Comparison of ENCODE assay signal across 31 mouse cellular contexts in the genomic region with DNA sequence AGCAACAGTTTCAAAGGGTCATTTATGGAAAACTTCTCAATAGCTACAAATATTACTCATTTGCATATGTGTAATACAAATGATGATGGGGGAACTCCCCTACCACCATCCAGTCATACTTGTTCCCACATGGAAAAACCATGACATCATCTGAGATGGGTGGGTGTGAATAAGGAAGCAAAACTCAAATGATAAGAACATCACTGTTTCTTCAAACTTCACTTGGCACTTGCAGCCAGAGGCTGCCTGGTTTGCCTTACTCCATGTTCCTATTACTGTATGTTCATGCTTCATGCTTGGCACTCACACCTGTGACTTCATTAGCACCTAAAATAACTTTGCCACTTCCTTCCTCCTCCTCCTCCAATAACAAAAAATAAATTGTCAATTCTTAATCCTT. TPM values are rescaled to one million over a fixed set of nuclear protein-coding genes. Genes with fewer than 3 reads are reported as not detected.
DNase-seq lines count a peak whose midpoint lies in the region; ATAC-seq lines count a peak whose summit lies in the region.
"Had no signal": no experiment of that assay in that cellular context is flagged by ENCODE, and none has a peak within 500 bp of the region (broad histone marks: within the 10 kb centered on the region; RNA-seq: fewer than 3 reads in every experiment).

No protein-coding gene starts in this region.

- H3K36me3 ChIP-seq in splenic B cell, adult 2 months (ENCODE audit: control insufficient read depth, insufficient read depth, low read length, poor library complexity, severe bottlenecking): peaks cover 19% of the 10 kb centered on the region
- no peaks in the 10 kb centered on the region for H3K36me3 ChIP-seq in forebrain, embryonic 13.5 days (ENCODE audit: poor library complexity, severe bottlenecking)
- H3K36me3 ChIP-seq in hindbrain, embryonic 14.5 days (replicated peaks; ENCODE audit: control insufficient read depth, insufficient read depth): no peaks in the 10 kb centered on the region
- H3K36me3 ChIP-seq: forebrain, embryonic 12.5 days; heart, embryonic 12.5 days; hindbrain, embryonic 13.5 days; midbrain, embryonic 10.5 days; neural tube, embryonic 13.5 days had no signal

- peak; percentile 84 for ATAC-seq in CD4-positive, CD25-positive, alpha-beta regulatory T cell, adult 4 months
- no peak for ATAC-seq in forebrain, embryonic 13.5 days
- no peak for ATAC-seq in hindbrain, embryonic 14.5 days (ENCODE audit: low FRiP score)
- ATAC-seq: midbrain, embryonic 16.5 days; Patski had no signal

- H3K27me3 ChIP-seq in splenic B cell, adult 2 months (ENCODE audit: control insufficient read depth, insufficient read depth, low read length, poor library complexity, severe bottlenecking): no peaks in the 10 kb centered on the region
- no peaks in the 10 kb centered on the region for H3K27me3 ChIP-seq in forebrain, embryonic 13.5 days
- no peaks in the 10 kb centered on the region for H3K27me3 ChIP-seq in hindbrain, embryonic 14.5 days (ENCODE audit: control insufficient read depth, insufficient read depth, low read length)
- H3K27me3 ChIP-seq: forebrain, embryonic 12.5 days; heart, embryonic 12.5 days; hindbrain, embryonic 13.5 days; neural tube, embryonic 13.5 days; Patski had no signal

- H3K4me3 ChIP-seq in forebrain, embryonic 13.5 days: no peak overlapping the region
- H3K4me3 ChIP-seq in hindbrain, embryonic 14.5 days (replicated peaks; ENCODE audit: low read length): no peak overlapping the region
- H3K4me3 ChIP-seq: erythroblast, embryonic 14.5 days; forebrain, embryonic 12.5 days; heart, adult 2 months; heart, embryonic 12.5 days; hindbrain, embryonic 13.5 days; midbrain, embryonic 10.5 days; myocyte; neural tube, embryonic 13.5 days had no signal

- H3K27ac ChIP-seq in forebrain, embryonic 13.5 days: no peak overlapping the region
- H3K27ac ChIP-seq in hindbrain, embryonic 14.5 days: no peak overlapping the region
- H3K27ac ChIP-seq: forebrain, embryonic 12.5 days; heart, adult 2 months; hindbrain, embryonic 13.5 days; kidney, postnatal 0 days; liver, embryonic 14.5 days; midbrain, embryonic 10.5 days; neural tube, embryonic 13.5 days had no signal

- H3K9me3 ChIP-seq in forebrain, embryonic 13.5 days (replicated peaks): no peaks in the 10 kb centered on the region
- no peaks in the 10 kb centered on the region for H3K9me3 ChIP-seq in hindbrain, embryonic 14.5 days (ENCODE audit: control insufficient read depth, low read length)
- H3K9me3 ChIP-seq: forebrain, embryonic 12.5 days; G1E; heart, embryonic 12.5 days; hindbrain, embryonic 13.5 days; midbrain, embryonic 10.5 days; neural tube, embryonic 13.5 days had no signal

- H3K4me1 ChIP-seq in forebrain, embryonic 13.5 days: no peaks in the 10 kb centered on the region
- H3K4me1 ChIP-seq in hindbrain, embryonic 14.5 days (replicated peaks; ENCODE audit: control insufficient read depth, insufficient read depth, low read length): no peaks in the 10 kb centered on the region
- H3K4me1 ChIP-seq: forebrain, embryonic 12.5 days; heart, embryonic 12.5 days; hindbrain, embryonic 13.5 days; midbrain, embryonic 10.5 days; neural tube, embryonic 13.5 days had no signal

- no peak overlapping the region for H3K9ac ChIP-seq in forebrain, embryonic 13.5 days
- no peak overlapping the region for H3K9ac ChIP-seq in hindbrain, embryonic 14.5 days
- H3K9ac ChIP-seq: forebrain, embryonic 12.5 days; heart, embryonic 12.5 days; hindbrain, embryonic 13.5 days; liver, embryonic 14.5 days; neural tube, embryonic 13.5 days had no signal

- DNase-seq in A20 (ENCODE audit: low read depth, low spot score): peak; percentile 33
- DNase-seq in induced T-regulatory cell, adult 2 months (ENCODE audit: low read depth): peak; percentile 82
- DNase-seq in splenic B cell, adult 2 months (ENCODE audit: low read depth, low spot score): peak; percentile 90
- DNase-seq in lung, postnatal 4 days: no peak
- no peak for DNase-seq in hindbrain, embryonic 14.5 days (ENCODE audit: low spot score)
- DNase-seq: adrenal gland, postnatal 36 days; cerebellum, adult 18-20 months; cerebellum, postnatal 10 days; gastrocnemius, postnatal 36 days; heart, adult 2 months; heart, postnatal 4 days; kidney, adult 18-20 months; kidney, postnatal 4 days; liver; lung, adult 2 months; lung, postnatal 10 days; thymus, postnatal 4 days had no signal

- H3K4me2 ChIP-seq in forebrain, embryonic 13.5 days: no peak overlapping the region
- H3K4me2 ChIP-seq in hindbrain, embryonic 14.5 days (replicated peaks): no peak overlapping the region
- H3K4me2 ChIP-seq: forebrain, embryonic 12.5 days; heart, embryonic 12.5 days; hindbrain, embryonic 13.5 days; neural tube, embryonic 13.5 days had no signal

RNA-seq across cellular contexts. Expression of a gene that starts 16.4 kb away (rescaled TPM):
- polyA plus RNA-seq in CD4-positive, CD25-positive, alpha-beta regulatory T cell, adult 4 months (2017; shearing (Covaris generic)): 10 to 100 TPM; 24.2 to 25.8 TPM
- polyA plus RNA-seq in forebrain, embryonic 13.5 days (2015; fragmentation: Nextera tagmentation; extraction: Ambion mirVana): 0.27 and 0.40 TPM in 2 replicates
- polyA plus RNA-seq in hindbrain, embryonic 14.5 days (2014; fragmentation: Nextera tagmentation; extraction: Ambion mirVana): 0.63 and 0.64 TPM in 2 replicates

Comparison
In these comparisons a context has a peak if more than half of its experiments do, and no peak if none do; other contexts are left out.
1. DNase-seq: peak in A20 (single experiment), induced T-regulatory cell, adult 2 months (single experiment) and splenic B cell, adult 2 months (single experiment); none in lung, postnatal 4 days (0 of 2) and hindbrain, embryonic 14.5 days (single experiment).
2. RNA of a gene that starts 16.4 kb away (polyA plus RNA-seq): 24.2 to 25.8 TPM in CD4-positive, CD25-positive, alpha-beta regulatory T cell, adult 4 months; 0.63 to 0.64 TPM in hindbrain, embryonic 14.5 days and 0.27 to 0.40 TPM in forebrain, embryonic 13.5 days; every median in the first group is over 10 times any median in the second.